Mouse (Mus musculus) spleen, postnatal 4 days (tissue): ENCODE data around the gene Vav1.
"Not testable (repeated sequence)": the region's sequence is repeated elsewhere in the genome, so short reads cannot be mapped to it uniquely, and the experiment has no call there.

Experiments used
- DNase-seq, 2 experiments: peaks; one replicate each; pipeline ENCODE4 v3.0.0; 2022; ENCODE audit warnings: low spot score in 2 of 2

Gene Vav1

DNA sequence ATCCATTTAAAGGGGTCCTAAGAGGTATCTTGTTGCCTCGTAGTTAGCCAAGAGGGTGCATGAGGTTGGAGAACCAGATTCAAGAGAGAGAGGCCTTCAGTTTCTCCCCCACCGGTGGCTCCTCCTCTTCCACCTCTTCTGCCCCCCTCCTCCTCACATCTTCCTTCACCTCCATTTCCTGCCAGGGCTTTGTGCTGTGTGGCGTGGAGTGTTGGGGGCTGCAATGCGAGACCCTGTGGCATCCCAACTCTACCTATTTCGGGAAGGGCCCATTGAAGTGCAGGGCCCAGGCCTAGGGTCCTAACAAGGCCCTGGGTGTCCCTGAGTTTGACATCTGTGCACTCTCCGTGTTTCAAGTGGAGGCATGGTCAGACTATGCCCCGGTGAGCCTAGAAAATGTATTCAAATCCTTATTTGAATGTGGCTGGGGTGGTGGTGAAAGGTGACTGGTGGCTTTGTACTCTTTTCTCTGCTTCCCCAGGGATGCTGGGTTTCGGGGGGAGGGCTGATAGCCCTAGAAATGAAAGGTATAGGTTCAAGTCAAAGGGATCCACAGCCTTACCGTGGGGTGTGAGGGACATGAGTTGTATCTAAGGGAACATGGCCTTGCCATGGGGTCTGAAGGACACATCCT is 808 bp downstream of the Vav1 start:
- peak; percentile 43 to 72 for DNase-seq

DNA sequence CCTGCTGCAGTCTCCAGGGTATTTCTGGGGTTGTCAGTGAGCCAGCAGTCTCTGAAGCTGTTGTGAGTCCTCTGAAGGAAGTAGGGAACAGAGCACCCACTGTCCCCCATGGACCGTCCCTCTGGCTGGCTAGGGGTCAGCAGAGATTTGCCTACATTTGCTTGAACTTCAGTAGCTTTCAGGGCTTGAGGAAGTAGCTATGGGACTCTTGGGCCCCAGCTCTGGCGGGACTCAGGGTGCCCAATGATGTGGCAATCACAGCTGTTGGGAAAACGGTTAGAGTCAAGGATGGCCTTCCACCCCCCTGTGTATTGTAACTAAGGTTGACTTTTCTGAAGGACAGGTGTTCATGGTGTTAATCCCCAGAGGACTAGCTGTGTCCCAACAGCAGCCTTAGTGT is 1.5 kb downstream of the Vav1 start:
- DNase-seq, result no peak

DNA sequence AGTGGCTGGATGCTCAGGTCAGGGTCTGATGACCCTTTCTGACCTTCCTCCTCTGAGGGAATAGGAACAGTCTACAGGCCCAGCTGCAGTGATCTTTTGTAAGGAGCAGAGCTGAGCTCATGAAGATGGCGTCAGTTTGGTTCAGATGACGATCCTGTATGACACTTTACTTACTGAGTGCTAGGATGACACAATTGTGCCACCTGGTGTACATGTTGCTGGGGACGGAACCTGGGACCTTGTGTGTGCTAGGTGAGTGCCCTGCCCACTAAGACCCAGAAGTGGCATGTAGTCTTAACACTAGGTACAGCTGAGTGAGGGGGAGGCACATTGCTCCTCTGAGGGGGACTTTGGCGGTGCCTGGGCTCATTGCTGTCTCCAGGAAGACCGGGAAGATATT is 5.0 kb downstream of the Vav1 start:
- DNase-seq, result no peak

DNA sequence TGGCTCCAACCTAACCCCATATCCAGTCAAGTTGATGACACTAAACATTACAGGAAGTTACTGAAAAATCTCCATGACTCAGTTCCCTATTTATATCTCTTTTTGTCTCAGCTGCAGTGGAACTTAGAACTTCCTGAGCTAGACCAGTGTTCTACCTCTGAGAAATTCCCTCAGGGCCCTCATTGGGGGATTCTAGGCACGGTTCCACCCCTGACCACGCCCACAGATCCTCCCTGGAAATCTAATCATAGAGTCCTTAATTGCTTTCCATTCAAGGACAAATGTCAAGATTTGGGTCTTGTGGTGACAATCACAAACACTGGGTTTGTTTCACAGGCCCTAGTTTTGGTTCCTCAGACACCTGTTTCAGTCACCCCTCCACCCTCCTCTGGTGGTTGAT is 6.2 kb downstream of the Vav1 start:
- no peak for DNase-seq

DNA sequence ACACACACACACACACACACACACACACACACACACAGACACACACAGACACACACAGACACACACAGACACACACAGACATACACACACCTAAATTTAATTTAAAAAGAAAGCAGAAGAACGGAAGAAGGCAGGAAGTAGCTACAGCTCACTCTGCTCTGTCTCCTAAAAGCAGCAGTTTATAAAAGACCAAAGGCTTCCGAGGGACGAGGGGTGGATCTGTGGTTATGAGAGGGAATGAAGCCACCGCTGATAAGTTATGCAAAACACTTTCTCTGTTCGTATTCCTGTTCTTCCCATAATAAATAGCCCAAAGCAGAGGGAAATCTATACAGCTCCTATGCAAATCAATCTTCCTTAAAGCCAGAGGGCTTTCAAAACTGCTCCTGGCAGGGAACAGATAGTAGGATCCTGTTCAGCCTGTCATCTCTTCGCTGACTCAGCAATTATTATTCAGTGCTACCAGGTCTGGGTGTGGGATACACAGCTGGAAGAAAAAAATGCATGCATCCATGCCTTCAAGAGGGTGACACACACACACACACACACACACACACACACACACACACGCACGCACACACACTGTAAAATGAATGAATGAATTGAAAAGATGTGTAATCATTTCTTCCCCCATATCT is 7.9 kb downstream of the Vav1 start:
- DNase-seq, result no peak

DNA sequence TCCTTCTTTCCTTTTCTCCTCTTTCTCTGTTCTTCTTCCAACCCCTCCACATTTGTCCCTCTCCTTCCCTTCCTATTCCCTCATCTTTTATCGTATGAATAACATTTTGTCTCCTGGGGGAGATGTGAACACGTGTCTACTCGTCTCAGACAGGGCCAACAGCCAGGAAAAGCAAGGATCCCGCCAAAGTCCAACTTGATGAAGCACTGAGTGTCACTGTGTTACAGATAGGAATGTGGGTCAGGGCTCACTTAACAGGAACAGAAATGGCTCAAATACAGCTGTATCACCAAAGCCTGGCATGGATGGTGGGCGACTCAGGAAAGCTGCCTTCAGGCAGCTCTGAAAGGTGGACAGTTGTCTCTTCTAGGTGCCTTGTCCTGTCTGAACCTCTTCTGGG is 10.4 kb downstream of the Vav1 start:
- no peak for DNase-seq

DNA sequence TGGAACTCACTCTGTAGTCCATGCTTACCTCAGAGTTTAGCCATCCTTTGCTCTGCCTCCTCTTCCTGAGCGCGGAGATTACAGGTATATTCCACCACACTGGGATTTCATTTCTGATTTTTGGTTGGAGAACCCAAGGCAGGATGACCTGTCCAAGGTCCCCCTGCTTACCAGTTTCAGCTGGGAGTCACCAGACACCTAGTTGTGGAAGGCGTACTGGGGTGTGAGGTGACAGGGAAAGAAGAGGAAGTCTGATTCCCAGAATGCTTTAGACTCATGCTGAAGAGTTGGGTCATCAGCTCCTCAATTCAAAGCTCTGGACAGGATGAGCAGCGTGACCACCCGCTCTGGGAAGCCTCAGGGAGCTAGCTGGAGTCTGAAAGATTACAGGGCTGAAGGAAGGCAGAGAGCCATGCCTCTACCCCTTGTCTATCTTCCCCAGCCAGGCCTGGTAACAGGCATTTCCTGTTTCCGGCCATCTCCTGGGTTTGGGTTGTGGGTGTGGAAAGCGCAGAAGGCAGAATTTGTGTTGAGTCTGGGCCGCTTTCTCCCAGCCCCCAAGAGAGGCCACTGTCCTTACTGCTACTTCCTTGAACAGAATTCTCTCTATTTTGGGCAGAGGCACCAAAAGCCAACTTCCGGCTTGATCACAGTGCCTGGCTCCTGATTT is 11.2 kb downstream of the Vav1 start:
- peak in 1 of 2 experiments; percentile 25 for DNase-seq

DNA sequence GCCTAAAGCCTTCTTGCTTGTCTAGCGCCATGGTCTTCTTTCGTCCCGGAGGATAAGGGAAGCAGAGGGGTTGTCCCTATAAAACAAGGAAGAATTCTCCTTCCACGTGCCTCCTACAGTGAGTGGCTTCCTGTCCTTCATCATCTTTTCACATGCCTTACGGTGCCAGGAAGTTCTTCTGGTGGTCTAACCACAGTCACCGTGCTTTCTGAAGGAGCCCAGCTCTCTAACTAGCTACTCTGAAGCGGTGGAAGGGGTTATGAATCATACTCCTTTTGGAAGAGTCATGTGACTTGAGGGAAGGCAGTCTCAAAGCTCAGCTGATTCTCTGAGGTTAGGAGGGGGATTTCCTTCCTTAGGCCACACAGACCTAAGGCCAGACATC is 11.8 kb downstream of the Vav1 start:
- DNase-seq, result no peak

DNA sequence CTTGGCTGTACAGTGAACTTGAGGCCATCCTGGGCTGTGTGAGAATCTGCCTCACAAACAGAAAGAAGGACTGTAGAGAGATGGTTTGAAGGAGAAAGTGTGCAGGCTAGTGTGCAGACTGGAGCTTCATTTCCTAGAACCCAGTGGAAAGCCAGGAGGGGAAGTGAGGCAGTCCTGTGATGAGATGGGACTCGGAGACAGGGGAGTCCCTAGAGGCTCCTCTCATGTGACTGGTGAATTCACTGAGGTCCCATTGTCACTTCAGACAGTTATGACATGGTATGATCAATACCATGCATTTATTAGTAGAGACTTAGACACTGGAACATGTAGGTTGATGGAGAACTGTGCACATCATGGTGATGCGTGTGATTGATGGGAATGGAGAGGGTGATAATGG is 13.4 kb downstream of the Vav1 start:
- DNase-seq, result no peak

DNA sequence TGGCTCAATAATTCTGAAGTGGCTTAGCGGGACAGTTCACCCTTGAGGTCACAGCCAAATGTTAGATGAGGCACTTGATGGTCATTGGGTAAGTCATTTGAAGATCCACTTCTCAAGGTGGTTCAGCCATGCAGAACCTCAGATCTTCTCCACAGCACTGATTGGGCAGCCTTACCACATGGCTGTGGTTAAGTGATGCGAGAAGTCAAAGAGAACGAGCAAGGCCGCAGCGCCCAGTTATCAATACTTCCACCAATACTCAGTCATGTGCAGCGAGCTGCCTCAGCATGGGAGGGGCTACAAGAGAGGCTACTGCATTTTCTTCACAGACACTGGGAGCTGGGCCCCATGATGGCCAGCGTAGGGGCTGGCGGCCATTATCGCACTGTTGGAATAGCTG is 14.1 kb downstream of the Vav1 start:
- DNase-seq, result no peak

DNA sequence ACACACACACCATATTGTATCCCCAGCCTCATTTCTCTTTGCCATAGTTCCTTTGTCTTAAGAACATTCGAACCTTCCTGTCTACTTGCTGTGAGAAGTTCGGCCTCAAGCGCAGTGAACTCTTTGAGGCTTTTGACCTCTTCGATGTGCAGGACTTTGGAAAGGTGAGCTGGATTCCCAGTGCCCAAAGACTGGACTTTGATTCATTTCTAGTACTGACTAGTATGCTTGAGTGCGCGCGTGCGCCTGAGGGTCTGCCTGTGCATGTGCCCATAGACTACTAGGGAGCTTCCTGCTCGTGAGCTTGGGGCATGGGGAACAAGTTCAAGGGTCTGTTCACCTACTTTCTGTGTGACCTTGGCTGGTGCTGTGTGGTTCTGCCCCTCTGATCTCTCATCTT is 17.0 kb downstream of the Vav1 start:
- DNase-seq, result no peak

DNA sequence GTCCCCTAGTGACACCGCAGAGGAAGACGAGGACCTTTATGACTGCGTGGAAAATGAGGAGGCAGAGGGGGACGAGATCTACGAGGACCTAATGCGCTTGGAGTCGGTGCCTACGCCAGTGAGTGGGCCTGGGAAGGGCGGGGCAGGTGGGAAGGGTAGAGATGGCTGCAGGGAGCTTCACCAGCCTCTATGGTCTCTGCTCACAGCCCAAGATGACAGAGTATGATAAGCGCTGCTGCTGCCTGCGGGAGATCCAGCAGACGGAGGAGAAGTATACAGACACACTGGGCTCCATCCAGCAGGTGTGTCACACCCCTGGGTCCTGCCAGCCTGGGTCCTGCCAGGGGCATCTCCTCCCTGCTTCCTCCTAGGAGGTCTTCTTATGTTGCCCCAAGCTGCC is 18.1 kb downstream of the Vav1 start:
- no peak for DNase-seq

DNA sequence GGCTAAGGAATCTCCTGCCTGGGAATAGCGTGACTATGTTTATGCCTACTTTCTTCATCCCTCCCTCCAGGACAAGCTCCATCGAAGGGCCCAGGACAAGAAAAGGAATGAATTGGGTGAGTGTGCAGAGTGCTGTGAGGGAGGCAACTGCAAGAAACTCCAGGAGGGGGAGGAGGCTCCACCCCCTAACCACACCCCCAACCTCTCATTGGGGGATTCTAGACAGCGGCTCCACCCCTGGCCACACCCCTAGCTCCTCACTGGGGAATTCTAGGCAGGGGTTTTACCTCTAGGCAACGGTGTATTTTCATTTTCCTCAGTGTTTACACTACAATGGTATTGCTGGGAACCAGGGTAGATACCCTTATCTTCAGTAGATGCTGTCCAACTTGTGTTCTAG is 26.7 kb downstream of the Vav1 start:
- peak in 1 of 2 experiments; percentile 33 for DNase-seq

DNA sequence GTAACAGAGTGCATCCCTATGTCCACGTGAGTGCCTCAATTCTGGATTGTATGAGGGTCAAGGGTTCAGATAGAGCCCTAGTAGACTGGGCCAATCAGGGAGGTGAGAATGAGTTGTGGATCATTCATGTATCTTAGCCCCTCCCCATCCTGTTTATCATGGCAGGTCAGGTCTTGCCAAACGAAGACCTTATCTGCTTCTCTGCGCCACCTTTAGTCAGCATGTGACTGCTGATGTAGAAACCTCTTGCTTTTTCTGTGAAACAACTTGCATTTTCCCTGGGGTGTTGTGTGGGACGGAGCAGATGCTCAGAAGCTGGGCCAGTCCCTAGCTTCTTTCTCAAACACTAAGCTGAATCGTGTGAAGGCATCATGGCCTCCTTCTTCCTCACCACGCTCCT is 28.2 kb downstream of the Vav1 start:
- DNase-seq, result no peak

DNA sequence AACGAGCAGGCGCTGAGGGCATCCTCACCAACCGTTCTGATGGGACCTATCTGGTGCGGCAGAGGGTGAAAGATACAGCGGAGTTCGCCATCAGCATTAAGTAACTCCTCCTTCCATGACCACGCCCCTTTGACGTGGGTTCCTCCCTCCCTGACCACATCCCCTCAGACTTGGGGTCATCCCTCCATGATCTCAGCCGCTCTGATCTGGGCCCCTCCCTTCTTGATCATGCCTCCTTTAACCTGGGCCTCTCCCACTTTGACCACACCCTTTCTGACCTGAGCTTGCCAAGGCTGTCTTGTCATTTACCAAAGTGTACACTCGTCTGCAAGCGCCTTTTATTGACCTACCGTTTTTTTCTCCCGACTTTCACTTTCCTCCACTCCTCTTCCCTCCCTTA is 32.9 kb downstream of the Vav1 start:
- no peak for DNase-seq

DNA sequence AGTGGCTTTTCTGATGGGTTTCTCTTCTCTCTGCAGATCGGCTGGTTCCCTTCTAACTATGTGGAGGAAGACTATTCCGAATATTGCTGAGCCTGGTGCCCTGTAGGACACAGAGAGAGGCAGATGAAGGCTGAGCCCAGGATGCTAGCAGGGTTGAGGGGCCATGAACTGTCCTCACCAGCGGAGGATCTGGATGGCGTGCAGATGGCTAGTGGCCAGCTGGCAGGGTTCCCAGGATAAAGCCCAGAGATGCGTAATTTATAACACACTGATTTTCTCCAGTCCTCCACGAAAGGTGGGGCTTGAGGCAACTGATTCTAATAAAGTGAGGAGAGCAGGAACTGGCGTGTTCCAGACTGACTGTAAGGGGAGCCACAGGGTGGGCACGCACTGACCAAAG is 48.7 kb downstream of the Vav1 start:
- peak in 1 of 2 experiments; percentile 53 for DNase-seq

DNA sequence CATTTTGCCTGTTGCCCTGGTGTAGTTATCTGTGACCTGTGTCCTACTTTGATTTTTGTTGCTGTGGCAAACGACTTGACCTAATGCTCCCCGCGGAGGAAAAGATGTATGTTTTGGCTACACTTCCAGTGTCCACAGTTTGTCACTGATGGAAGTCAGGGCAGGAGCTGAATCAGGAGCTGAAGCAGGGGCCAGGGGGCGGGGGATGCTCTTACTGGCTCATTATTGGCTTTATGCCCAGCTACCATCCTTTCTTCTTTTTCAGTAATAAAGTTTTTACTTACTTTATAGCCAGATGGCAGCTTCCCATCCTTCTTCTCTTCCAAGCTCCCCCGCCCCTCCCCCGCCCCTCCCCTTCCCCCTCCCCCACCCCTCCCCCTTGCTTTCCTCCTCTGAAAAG is 50.0 kb downstream of the Vav1 start:
- DNase-seq, result no peak

DNA sequence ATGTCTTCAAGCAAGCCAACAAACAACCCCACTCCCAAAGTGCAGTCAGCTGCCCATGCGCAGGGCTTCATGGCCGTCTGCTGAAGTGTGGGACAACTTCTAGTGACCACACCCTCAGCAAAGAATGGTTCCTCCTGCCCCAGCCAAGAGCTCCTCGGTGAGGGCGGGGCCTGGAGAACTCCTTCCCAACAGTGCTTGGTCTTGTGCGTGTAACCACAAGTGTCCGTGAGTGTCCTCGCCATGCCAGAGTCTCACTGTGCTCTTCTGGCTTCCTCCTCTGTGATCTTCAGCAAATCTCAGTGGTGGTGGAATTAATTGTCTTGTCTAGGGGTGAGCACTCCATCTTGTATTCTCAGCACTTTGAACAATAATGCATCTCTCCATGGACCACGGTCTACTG is 52.1 kb downstream of the Vav1 start:
- no peak for DNase-seq

DNA sequence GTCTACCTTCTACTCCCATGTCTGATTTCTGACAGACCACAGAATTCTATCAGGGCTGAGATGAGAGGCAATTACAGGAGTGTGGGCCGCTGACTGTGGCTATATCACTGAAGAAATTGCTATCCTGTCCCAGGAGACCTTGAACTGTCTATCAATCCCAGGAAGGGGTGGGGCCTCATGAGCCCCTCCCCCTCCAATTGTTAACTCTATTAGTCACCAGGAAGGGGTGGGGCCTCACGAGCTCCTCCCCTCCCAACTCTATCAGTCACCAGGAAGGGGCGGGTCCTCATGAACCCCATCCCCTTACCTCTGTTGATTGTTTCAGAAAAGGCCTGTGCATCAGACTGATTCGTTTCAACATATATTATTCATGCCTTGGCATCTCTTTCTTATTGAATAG is 53.3 kb downstream of the Vav1 start:
- no peak for DNase-seq

DNA sequence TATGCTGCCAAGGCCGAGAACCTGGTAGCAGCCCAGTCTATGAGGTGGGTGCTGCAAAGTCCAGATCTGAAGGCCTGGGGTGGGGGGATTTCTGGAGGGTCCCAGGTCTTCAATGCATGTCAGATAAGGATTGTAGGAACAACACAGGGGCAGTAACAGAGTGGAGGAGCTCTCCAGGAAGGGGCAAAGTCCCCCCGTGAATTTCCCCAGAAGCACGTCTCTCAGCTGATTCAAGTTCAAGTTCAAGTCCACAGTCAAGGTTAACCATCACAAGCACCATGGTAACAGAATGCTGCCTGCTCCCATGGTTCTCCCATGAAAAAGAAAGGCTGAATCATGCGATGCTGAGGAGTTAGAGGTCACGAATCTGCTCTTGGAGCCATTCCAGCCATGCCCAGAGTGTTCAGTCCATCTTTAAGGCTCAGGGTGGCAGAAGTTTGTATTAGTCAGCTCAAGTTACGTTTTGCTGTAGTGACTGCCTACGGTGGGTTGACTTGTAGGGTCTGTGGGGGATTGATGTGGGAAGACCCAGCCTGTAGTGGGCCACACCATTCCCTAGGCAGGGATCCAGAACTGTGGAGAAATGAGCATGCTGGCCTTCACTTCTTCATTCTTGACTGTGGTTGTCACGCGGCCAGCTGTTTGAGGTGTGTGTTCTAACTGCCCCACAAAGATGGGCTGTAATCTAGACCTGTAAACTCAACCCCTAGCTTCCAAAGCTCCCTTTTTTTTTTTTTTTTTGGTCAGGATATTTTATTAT is 55.3 kb downstream of the Vav1 start:
- DNase-seq, result no peak

DNA sequence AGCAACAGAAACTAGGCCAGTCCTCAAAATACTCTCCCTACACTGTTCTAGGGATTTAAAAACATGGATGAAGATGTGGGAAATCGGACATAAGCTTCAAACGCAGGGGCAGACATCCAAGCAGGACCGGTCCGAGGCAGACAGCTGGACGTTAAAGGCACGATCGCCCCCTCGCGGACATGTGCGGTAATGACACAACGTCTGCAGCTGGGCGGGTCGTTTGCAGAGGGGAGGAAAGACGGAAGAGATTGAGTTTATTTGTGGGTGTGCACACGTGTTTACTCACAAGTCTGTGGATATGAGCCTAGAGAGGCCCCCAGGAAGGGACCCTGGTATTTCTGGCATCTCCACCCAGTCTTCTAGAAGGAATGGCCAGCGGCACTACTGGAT is 55.9 kb downstream of the Vav1 start:
- DNase-seq, result peak; percentile 84 to 95

DNA sequence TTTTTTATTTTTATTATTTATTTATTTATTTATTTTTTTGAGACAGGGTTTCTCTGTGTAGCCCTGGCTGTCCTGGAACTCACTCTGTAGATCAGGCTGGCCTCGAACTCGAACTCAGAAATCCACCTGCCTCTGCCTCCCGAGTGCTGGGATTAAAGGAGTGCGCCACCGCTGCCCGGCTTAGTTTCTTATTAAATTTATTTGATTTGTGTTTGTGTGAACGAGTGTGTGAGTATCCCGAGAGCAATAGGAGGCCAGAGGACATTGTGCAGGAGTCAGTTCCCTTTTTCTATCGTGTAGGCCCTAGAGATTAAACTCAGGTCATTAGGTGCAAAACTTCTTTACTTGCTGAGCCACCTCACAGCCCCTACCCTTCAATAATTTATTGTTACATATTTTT is 56.3 kb downstream of the Vav1 start:
- not testable (repeated sequence) for DNase-seq
